Mouse (Mus musculus) ES-E14 (cell line): ENCODE measurements at regions not wholly inside any gene's neighbourhood (a gene's known extent, or its start where the extent isn't known, plus 50 kb on each side); places are given as distances from the start of the nearest gene placed in this dataset.

Experiments
- CHD2 ChIP-seq: IDR thresholded peaks from 2 replicates; pipeline ENCODE4 v1.6.1; 2014; ENCODE audit warnings: mild to moderate bottlenecking, low read depth, low read length, inconsistent platforms
- MAFK ChIP-seq: IDR thresholded peaks from 2 replicates; pipeline ENCODE4 v1.6.1; 2014; ENCODE audit warnings: mild to moderate bottlenecking, low read depth, low read length, inconsistent platforms; ENCODE audit not compliant: insufficient read depth

GRCm38 (mm10) chr2:110472307-110472995 is 109.5 kb upstream of the Fibin start:
- TF ChIP-seq CHD2 (no peak), MAFK (no peak)
